Mouse (Mus musculus): Measurements from ENCODE around the gene B230217C12Rik.

The B230217C12Rik gene

DNA sequence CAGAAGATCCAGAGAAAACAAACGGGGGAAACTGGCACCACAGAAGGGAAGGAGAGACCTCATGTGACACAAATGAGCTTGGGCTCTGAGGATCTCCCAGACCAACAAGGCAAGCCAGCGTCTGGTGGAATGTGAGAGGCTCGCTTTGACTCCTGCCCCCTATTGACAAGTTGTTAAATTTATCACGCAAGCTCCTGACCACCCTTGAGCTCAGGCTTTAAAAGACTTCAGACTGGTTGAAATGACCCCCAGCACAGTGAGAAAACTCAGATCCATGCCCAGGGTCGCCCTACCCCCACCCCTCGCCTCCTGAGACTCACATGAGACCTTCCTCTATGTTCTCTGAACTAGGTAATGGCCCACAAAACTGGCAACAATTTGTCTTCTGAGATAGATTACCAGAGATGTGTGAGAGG is at the start of gene B230217C12Rik:
Gene B230217C12Rik (plus strand): TSS at position 242 of the 416 bp plus-strand sequence.
- DNase-seq: peak in 1 of 2 experiments; percentile 37

DNA sequence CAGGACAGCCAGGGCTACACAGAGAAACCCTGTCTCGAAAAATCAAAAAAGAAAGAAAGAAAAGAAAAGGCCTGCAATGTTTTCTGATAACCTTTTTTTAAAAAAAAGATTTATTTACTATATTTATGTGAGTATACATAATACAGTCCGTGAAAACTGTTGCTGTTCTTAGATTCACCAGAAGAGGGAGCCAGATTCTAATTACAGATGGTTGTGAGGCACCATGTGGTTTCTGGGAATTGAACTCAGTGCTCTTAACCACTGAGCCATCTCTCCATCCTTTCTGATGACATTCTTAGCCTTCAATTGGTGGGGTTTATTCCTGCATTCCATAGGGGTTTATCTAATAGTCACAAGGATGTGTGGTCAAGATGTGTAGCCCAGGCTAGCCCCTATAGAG is 47.4 kb upstream of the B230217C12Rik start:
- peak in 1 of 2 experiments; percentile 78 for DNase-seq

DNA sequence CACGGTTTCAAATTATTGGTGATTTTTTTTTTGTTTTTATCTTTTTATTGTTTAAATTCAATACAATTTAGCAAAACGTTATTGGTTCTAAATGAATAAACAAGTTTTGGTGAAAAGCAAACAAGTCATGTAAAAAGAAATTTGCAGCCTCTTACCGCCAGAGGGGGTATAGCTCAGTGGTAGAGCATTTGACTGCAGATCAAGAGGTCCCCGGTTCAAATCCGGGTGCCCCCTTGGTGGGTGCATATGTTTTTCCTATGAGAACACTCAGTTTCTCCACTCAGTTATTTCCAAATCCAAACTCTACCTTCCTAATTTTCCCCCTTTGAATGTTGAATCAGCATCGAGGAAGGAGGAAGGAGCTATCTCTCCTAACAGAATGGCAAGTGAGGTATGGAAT is 43.7 kb upstream of the B230217C12Rik start:
- DNase-seq: peak; percentile 71 to 83

DNA sequence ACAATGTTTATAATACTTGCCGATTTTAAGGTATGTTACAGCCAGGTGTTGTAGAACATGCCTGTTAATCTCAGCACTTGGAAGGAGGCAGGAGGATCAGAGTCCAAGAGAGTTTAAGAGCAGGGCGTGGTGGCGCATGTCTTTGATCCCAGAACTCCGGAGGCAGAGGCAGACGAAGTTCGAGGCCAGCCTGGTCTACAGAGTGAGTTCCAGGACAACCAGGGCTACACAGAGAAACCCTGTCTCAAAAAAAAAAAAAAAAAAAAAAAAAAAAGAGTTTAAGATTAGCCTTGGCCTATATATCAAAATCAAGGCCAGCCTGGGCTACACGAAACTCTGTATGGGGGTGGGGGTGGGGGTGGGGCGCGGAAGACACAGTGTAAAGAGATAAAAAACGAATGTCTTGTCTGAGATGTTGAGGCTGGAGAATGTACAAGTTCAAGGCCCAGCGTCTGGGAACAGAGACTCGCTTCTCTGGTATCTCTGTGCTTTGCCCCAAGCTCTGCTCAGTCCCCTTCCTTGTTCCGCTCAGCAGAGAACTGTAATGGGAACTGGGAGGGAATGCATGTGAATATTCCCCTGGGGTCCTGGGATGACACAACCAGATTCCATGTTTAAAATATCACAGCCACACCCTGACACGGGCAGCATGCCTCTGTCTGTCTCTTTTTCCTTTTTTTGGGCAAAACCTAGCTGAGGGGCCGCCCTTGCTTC is 43.1 kb upstream of the B230217C12Rik start:
- no peak for DNase-seq

DNA sequence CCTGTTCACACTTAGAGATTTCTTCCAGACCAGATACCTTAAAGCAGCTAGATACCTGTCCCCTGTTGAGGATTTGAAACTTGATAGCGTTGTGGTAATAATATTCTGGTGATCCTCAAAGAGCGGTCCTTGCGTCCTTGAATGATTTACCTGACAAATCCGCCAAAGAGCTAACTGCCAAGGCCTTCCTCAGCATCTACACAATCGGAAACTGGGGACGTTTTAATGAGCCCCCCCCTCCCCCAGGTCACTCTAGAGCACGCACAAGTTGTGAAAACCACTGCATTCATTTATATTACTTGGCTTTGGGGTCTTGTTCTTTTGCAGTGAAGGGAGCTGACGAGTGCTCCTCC is 42.5 kb upstream of the B230217C12Rik start:
- no peak for DNase-seq

DNA sequence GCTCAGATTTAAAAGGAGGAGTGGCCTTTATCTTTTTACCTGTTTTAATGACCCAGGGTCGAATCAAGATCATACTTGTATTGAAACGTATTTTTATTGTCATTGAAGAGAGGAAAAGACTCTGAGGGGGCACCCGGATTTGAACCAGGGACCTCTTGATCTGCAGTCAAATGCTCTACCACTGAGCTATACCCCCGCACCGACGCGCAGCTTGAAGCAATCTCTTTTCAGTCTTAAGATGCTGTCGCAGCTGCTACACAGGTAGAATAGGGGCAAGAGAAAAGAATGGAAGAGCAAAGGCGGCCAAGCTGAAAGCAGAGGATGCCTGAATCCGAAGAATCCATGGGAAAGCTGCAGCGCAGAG is 41.8 kb upstream of the B230217C12Rik start, which contains the start of gene Lasp1:
Gene Lasp1 (plus strand): TSS at position 219 of the 364 bp plus-strand sequence.
- DNase-seq: peak; percentile 86 to 87

DNA sequence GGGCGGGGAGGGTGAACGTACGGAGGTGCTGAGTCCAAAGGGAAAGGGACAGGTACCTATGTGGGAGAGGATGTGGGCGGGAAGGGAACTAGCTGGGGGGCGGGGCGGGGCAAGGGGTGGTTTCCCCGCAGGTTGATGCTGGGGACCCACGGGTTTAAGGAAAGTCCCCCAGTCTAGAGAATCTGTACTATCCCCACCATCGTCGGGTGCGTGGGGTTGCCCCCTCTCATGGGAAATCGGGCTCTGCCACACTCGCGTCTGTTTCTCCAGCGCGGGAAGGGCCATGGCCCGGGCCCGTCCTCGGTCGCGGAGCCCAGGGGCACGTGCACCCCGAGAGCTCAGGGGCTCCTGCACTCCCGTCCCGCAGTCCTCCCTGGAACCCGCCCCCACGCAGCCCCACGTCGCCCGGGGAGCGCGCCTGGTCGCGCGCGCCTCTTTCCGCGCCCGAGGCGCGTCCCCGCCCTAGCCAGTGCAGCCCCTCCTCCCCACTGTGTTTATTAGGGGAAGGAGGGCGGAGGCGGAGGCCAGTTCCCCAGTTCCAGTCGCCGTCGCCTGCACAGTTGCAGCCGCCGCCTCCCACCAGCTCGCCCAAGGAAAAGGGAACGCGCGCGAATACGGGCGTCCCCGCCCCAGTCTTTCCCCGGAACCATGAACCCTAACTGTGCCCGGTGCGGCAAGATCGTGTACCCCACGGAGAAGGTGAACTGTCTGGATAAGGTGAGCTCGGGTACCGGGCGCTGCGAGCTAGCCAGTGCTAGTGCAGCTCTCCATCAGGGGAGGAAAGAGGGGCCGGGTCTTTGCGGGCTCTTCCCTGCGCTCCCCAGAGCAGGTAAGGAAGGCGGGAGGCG is 41.2 kb upstream of the B230217C12Rik start:
- DNase-seq: peak; percentile 85 to 90

DNA sequence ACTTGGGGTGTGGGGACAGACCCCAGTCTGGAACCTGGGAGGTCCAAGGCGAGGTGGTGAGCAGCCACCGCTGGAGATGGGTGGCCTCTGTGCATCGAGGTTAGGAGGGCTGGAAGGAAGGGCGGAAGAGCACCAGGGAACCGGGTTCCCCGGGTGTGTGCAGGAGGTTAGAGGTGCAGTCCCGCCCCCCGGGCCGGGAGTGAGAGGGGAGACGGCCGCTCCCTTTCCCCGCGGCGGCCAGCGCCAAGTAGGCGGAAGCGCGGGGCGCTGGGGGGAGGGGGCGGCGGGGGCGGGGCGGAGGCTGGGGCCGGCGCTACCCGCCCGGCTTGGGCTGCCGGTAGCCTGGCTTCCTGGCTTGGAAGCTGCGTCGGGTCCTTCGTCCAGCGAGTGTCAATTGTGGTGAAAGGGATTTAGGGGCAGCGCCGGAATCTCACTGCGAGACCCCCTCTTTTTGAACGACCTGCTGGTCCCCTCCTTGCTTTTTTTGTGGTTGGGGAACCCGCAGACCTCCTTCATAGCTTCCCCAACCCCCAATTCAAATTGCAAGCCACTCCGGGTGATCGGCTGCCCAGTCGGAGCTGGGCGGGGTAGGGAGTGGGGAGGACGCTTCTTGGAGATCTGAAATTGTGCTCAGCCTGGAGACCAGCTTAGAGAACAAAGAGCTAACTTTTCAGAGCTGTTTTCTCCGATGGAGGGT is 40.4 kb upstream of the B230217C12Rik start:
- peak; percentile 83 to 93 for DNase-seq

DNA sequence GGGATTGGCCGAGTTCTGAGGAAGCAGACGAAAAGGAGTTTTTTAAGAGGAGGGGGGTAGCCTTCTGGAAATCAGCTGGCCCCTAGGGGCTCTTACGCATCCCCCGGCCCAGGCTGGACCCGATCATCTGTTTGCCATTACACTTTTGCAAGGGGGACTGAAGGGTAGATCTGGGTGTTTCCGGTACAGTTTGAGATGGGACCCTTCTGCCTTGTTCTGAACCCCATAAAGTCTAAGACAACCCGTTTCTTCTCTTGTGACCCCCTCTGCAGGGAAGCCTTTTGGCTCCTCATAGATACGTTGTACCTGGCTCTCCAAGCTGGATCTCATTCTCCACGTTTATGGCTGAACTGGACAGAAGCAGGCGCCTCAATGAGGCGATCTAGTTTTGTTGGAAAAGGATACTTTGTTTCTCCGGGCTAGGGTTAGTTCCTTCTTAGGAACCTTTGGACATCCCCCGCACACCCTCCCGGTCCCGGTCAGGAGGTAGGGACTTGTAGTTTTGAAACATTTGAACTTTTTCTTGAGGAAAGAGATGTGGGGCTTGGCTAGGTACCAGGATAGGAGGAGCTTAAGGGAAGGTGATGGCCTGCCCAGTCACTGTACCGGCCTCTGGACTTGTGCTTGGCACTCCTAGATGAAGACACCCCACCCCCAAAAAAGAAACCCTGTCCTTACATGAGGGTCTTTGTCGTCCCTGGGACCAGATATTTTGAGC is 39.7 kb upstream of the B230217C12Rik start:
- peak; percentile 86 to 90 for DNase-seq

DNA sequence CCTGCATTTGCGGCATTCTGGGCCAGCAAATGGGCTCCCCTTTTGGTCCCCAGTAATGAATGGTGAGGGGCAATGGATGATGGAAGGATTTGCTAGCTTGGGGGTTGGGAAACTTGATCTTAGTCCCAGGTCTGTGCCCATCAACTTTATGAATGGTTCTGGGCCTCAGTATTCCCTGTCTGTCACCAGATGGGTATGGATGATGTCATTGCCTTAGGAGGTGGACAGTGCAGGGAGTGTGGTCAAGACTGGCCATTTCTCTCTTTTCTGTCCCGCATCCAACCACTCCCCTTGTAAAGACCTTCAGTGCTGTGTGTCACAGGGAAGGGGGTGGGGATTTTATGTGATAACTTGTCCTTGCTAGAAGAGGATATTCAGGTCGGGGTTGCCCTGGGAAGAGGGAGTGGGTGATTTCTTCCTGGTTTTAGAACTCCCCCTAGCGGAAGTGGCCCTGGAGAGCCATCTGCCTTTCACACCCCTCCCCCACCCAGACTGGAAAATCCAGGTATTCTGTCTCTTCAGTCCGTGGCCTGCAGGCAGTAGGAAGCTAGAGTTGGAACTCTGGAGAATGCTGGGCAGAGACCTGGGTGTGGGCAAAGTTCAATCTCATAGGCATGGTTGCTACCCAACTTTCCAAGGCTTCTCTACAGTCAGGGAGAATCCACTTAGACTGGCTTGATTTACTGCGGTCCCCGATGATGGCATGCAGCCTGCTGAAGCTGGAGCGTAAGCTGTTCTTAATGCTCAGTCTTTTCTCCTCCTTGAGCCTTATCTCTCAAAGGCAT is 39.0 kb upstream of the B230217C12Rik start:
- peak; percentile 84 to 86 for DNase-seq

DNA sequence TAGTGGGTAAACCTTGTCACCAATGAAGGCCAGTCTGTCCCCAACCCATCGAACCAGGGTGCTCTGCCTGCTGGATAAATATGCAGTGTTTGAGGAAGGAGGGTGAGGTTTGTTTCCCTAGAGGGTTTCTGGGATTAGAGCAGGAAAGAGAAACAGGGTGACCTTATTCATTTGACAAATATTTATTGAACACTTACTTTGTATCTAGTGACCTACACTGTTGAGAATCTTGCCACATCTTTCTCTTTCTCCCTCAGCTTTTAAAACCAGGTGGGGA is 38.4 kb upstream of the B230217C12Rik start:
- DNase-seq: no peak

DNA sequence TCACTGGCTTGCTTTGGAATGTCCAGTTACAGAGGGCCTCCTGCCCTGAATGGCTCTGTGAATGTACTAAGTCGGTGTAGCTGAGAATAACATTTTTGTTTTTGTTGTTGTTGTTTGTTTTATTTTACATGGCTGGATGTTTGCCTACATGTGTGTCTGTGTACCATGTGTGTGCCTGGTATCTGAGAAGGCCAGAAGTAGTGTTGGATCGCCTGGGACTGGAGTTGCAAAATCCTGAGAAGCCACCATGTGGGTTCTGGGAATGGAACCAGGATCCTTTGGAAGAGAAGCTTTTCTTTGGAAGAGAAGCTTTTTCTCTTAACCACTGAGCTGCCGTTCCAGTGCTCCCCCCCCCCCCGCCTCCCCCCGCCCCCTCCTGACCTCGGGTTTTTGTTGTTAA is 38.1 kb upstream of the B230217C12Rik start:
- no peak for DNase-seq

DNA sequence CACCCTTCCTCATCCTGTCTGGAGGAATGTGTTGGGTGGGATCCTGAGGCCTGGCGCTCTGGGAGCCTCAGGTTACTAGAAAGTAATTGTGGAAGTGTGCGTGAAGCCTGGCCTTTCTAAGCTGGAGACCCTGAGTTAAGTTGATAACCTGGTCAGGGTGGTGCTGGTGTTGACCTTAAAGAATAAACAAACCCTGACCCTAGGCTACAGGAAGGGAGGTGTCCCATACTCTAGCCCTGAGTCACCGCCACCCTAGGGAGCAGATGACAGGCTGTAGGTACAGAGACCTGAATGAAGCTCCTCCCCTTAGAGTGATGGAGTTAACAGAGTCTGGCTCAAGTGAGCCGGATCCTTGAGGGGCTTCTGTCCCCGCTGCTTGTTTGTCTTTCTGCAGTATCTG is 36.7 kb upstream of the B230217C12Rik start:
- DNase-seq: no peak

DNA sequence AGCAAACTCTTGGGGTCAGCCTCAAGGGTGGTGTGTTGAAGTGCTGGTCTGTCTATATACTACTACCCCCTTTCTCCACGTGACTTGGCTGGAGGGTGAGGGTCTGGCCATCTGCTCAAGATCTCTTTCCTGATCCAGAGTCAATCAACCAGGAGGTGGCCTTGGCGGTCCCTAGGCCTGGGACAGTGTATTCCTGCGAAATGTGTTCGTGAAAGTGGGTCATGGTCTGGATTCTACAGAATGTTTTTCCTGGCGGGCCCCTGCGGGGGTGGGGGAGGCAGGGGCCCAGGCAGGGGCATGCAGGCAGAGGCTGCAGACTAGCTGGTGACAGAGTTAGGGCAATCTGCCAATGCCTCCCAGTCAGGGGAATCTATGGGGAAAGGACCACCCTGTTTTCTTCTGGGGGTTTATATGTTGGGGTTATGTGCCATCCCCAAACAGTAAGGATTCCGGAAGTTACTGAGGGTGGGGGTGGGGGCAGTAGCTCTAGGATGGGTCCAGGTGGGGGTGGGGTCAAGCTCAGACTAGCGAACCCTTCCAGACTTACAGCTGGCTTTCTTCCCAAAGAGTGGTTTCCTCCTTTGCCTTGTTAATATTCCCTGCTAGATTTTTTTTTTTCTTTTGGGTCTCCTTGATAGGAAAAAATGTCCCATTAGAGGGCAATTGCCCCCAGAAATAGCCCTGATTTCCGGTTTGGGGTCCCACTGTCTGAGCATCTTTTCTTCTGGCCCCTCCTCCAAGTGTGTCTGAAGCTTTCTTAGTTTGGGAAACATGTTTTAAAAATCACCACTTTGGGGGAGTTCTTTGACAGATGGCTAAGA is 35.5 kb upstream of the B230217C12Rik start:
- peak; percentile 62 to 68 for DNase-seq

DNA sequence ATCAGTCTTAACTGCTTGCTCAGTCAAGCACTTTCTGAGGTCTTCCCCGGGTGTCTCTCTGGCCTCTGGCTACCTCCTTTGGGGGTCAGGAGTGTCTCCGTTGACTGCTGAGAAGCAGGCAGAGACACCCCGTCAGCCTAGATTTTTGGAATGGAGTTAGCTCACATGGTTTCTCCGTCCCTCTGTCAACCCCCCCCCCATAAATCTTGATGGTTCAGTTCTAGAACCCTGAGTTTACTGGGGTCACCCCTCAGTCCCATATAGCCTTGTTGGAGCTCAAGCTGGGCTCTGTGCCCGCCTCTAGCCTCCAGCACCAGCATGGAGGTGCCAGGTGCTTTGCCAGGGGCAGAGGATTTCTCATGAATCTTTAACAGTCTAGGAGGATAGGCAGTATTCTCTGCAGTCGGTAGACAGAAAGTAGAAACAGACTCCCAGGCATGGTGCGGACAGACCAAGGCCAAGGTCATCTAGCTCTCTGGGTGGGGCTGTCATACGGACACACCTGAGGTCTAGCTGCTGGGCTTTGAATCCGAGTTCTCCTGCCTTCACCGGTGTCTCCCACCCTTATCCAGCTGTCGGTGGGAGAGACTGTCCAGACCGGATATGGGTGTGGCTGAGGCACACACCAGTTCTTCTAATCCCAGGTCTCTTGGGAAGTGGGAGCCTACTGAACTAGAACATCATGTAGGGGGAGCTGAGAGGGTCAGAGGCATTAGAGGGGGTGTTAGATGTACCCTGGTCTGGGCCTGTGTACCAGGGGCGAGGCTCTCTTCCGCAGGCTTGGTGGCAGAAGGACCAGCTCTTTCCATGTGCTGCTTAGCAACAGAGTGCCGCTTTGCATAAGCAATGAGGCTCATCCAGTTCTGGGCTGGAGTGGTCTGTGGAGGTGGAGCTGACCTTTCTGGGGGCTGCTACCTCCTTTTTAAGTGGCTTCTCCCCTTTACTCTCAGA is 34.6 kb upstream of the B230217C12Rik start:
- peak in 1 of 2 experiments; percentile 64 for DNase-seq

DNA sequence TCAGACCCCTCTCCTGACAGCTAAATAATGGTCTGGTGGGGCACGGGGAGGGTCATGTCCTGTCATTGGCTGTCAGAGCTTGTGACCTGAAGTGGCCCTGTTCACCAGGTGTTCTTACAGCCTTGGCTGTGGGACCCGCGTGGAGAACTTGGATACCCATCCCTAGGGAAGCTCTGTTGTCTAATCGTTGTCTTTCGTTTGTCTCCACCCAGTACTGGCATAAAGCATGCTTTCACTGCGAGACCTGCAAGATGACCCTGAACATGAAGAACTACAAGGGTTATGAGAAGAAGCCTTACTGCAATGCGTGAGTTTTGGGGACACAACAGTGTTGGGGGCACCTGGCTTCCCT is 34.0 kb upstream of the B230217C12Rik start:
- DNase-seq: no peak

DNA sequence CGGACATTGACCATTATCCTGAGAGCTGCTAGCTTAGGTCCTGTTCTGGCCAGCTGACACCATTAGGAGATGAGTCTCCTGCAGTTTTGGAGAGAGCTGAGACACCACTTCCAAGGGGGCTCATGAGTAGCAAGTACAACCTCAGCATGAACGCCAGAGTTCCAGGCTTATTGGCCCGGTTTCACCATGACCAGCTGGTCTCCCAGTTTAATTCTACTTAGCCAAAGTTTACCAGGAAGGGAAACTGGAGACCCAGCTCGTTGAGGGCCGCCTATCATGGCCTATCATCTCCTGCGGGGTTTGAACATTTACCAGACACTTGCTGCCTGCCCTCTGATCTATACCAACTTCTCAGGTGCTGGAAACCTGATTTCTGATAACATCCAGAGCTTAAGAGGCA is 33.0 kb upstream of the B230217C12Rik start:
- no peak for DNase-seq

DNA sequence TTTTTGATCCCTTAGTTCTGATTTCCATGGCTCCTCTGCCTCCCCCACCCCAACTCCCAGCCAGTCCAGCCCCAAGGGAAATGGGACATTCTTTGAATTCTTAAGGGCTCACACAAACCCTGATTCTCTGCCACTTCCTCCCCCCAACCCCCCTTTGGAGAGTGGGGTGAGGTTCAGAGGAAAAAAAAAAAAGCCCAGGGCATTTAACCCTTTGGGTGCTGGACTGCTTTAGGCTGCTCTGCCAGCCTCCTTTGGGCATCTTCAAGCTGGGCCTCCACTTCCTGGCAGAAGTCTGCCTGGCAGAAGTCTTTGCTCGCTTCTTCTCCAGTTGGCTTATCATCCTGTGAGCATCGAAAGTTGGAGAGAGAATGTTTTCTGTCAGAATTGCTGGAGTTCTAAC is 32.5 kb upstream of the B230217C12Rik start:
- DNase-seq: peak; percentile 75 to 79

DNA sequence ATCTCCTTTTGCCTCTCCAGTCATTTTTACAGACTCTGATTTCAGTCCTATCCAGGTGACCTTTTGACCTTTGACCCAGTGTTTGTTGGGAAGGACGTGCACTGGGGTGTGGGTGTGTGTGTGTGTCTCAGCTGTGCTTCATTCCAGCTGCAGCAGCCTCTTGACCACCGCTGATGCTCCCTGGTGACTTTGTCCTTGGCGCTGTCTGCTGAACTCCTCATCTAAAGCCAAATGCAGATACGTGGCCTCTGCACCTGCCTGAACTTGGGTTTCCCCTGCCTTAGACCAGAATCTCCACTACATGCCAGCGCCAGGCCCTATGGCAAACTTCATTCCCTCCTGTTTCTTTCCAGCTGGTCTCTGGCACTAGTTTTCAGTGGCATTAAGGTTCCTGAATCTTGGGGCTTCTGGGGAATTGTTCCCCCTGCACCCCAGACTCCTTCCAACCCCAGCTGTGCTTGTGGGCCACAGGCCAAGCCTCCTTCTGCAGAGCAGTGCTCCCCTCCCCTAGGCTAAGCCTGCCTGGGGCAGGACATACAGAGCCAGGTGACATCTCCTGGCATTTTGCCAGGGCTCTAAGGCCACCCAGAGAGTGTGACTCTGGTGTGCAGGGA is 31.9 kb upstream of the B230217C12Rik start:
- DNase-seq: peak; percentile 63 to 80
